Mouse (Mus musculus) small intestine, adult 2 months (tissue): Measurements from ENCODE around the gene Cxcl17. TPM values are rescaled to one million over a fixed set of nuclear protein-coding genes. Genes with fewer than 3 reads are reported as not detected.

ENCODE experiments used
- H3K27ac ChIP-seq: fragments of 200-500 bp; 2 replicates; pipeline ENCODE4 v1.5.1; 2012; ENCODE audit warnings: low read depth, low read length, control low read depth, inconsistent platforms; ENCODE audit not compliant: insufficient read depth
- H3K27me3 ChIP-seq: fragments of 200-500 bp; 2 replicates; pipeline ENCODE4 v1.6.1; 2012; ENCODE audit warnings: mild to moderate bottlenecking, moderate library complexity, low read length, inconsistent platforms; ENCODE audit not compliant: control insufficient read depth, insufficient read depth
- H3K36me3 ChIP-seq: fragments of 200-500 bp; 2 replicates; pipeline ENCODE4 v1.6.1; 2012; ENCODE audit warnings: mild to moderate bottlenecking, low read length, control low read depth, inconsistent platforms; ENCODE audit not compliant: control insufficient read depth, insufficient read depth
- H3K4me1 ChIP-seq: fragments of 200-500 bp; 2 replicates; pipeline ENCODE4 v1.6.1; 2012; ENCODE audit warnings: low read length, inconsistent platforms, mixed read lengths; ENCODE audit not compliant: control insufficient read depth, insufficient read depth, insufficient read length
- H3K4me3 ChIP-seq: fragments of 200-500 bp; 2 replicates; pipeline ENCODE4 v1.5.1; 2012; ENCODE audit warnings: low read depth, mild to moderate bottlenecking, control low read depth, inconsistent platforms, low read length, moderate library complexity
- CTCF ChIP-seq: fragments of 200-500 bp; IDR thresholded peaks from 2 replicates; pipeline ENCODE4 v1.5.1; 2012; ENCODE audit warnings: low read depth, mild to moderate bottlenecking, control low read depth, inconsistent platforms, low read length, moderate library complexity, mixed read lengths; ENCODE audit not compliant: insufficient replicate concordance, insufficient read length; ENCODE audit errors: extremely low read depth
- POLR2A ChIP-seq: fragments of 200-500 bp; IDR thresholded peaks from 2 replicates; pipeline ENCODE4 v1.6.1; 2012; ENCODE audit warnings: low read depth, mild to moderate bottlenecking, control low read depth, inconsistent platforms, low read length, moderate library complexity
- WGBS: fragments of 180-500 bp; shearing (Covaris S2); methylation state at CpG from one replicate; pipeline ENCODE4 v1.1.7; 2018; 5-methylcytosine and 5-hydroxymethylcytosine counted together
- polyA plus RNA-seq: library from polyadenylated mRNA; depleted of rRNA; stranded (reverse); fragments of >200 nt; gene quantifications from 2 replicates; pipeline ENCODE4 v1.2.3, GENCODE M21; 2012

The Cxcl17 gene
- polyA plus RNA-seq, 1 experiment, result not detected

- H3K36me3 ChIP-seq, result no peaks in the 10 kb centered on the region
- H3K4me3 ChIP-seq, result peak overlapping the region; percentile 79
- H3K4me1 ChIP-seq, result peaks cover 26% of the 10 kb centered on the region
- 0 out of 2 replicates have a peak, but pooled peaks have one; percentile 8 for TF ChIP-seq CTCF
- TF ChIP-seq POLR2A, result 0 out of 2 replicates have a peak, but pooled peaks have one; percentile 51
- no peaks in the 10 kb centered on the region for H3K27me3 ChIP-seq
- H3K27ac ChIP-seq, result peak overlapping the region; percentile 74
- 4% methylated on average over 52 of the region's 52 CpGs for WGBS
Observed at GRCm38 (mm10) chr7:25395558-25396521, 16.8 kb downstream of the Cxcl17 start.

- Histone ChIP-seq H3K36me3 (no peaks in the 10 kb centered on the region), H3K27me3 (no peaks in the 10 kb centered on the region), H3K27ac (peak overlapping the region; percentile 74), H3K4me3 (peak overlapping the region; percentile 79), H3K4me1 (peaks cover 33% of the 10 kb centered on the region)
- under 1% methylated on average over 22 of the region's 22 CpGs for WGBS
- TF ChIP-seq CTCF (no peak), POLR2A (no peak)
Observed at GRCm38 (mm10) chr7:25395186-25395557, 17.5 kb downstream of the Cxcl17 start.

- Histone ChIP-seq H3K36me3 (no peaks in the 10 kb centered on the region), H3K27ac (peak overlapping the region; percentile 74), H3K27me3 (no peaks in the 10 kb centered on the region), H3K4me3 (peak overlapping the region; percentile 79), H3K4me1 (peaks cover 36% of the 10 kb centered on the region)
- WGBS, result 10% methylated on average over 7 of the region's 7 CpGs
- TF ChIP-seq POLR2A (no peak), CTCF (no peak)
Observed at GRCm38 (mm10) chr7:25394754-25395153, 17.9 kb downstream of the Cxcl17 start.

GRCm38 (mm10) chr7:25393451-25394210 is 19.1 kb downstream of the Cxcl17 start:
- H3K4me3 ChIP-seq, result peak overlapping the region; percentile 5; the same call in 1 of the 2 replicates
- H3K36me3 ChIP-seq, result no peaks in the 10 kb centered on the region
- TF ChIP-seq POLR2A, result no peak
- TF ChIP-seq CTCF, result no peak
- H3K27me3 ChIP-seq, result no peaks in the 10 kb centered on the region
- H3K4me1 ChIP-seq, result peaks cover 39% of the 10 kb centered on the region
- WGBS, result 62% methylated on average over 8 of the region's 8 CpGs
- H3K27ac ChIP-seq, result peak overlapping the region; percentile 46; the same call in 1 of the 2 replicates

GRCm38 (mm10) chr7:25392851-25393250 is 19.8 kb downstream of the Cxcl17 start:
- 87% methylated on average over 7 of the region's 7 CpGs for WGBS
- no peaks in the 10 kb centered on the region for H3K27me3 ChIP-seq
- H3K4me3 ChIP-seq, result no peak overlapping the region
- peaks cover 7% of the 10 kb centered on the region for H3K36me3 ChIP-seq
- TF ChIP-seq POLR2A (no peak), CTCF (no peak)
- peaks cover 46% of the 10 kb centered on the region for H3K4me1 ChIP-seq
- H3K27ac ChIP-seq, result peak overlapping the region; percentile 46

- no peak overlapping the region for H3K4me3 ChIP-seq
- TF ChIP-seq CTCF (no peak), POLR2A (no peak)
- peak overlapping the region; percentile 46; the same call in 1 of the 2 replicates for H3K27ac ChIP-seq
- WGBS, result 72% methylated on average over 2 of the region's 2 CpGs
- peaks cover 51% of the 10 kb centered on the region for H3K4me1 ChIP-seq
- no peaks in the 10 kb centered on the region for H3K27me3 ChIP-seq
- peaks cover 12% of the 10 kb centered on the region for H3K36me3 ChIP-seq
Observed at GRCm38 (mm10) chr7:25391856-25392453, 20.7 kb downstream of the Cxcl17 start.
